Mouse (Mus musculus) liver, adult 2 months (tissue): Measurements from ENCODE around the gene Stbd1. TPM values are rescaled to one million over a fixed set of nuclear protein-coding genes. Genes with fewer than 3 reads are reported as not detected.

Source experiments
- DNase-seq: peaks from one replicate; pipeline ENCODE4 v3.0.0-alpha.2; 2011; ENCODE audit warnings: low read depth, low spot score; ENCODE audit errors: extremely low read depth
- H3K27ac ChIP-seq: fragments of 200-500 bp; replicated peaks from 2 replicates; pipeline ENCODE4 v1.5.1; 2012; ENCODE audit warnings: low read depth, mild to moderate bottlenecking, control low read depth, inconsistent platforms, low read length; ENCODE audit not compliant: insufficient read depth
- H3K27me3 ChIP-seq: fragments of 200-500 bp; 2 replicates; pipeline ENCODE4 v1.6.1; 2012; ENCODE audit warnings: mild to moderate bottlenecking, moderate library complexity, low read length, inconsistent platforms; ENCODE audit not compliant: control insufficient read depth, insufficient read depth
- H3K36me3 ChIP-seq: fragments of 200-500 bp; 2 replicates; pipeline ENCODE4 v1.6.1; 2012; ENCODE audit warnings: low read length, inconsistent platforms; ENCODE audit not compliant: control insufficient read depth, insufficient read depth
- H3K4me1 ChIP-seq: fragments of 200-500 bp; 2 replicates; pipeline ENCODE4 v1.6.1; 2011; ENCODE audit warnings: low read length; ENCODE audit not compliant: control insufficient read depth, insufficient read depth
- H3K4me3 ChIP-seq: fragments of 200-500 bp; 2 replicates; pipeline ENCODE4 v1.5.1; 2011; ENCODE audit warnings: low read depth, mild to moderate bottlenecking, control low read depth, low read length, moderate library complexity; ENCODE audit not compliant: insufficient read depth
- H3K79me2 ChIP-seq: fragments of 200-500 bp; 2 replicates; pipeline ENCODE4 v1.6.1; 2012; ENCODE audit warnings: inconsistent platforms, mild to moderate bottlenecking, low read length, moderate library complexity; ENCODE audit not compliant: control insufficient read depth, insufficient read depth
- H3K9ac ChIP-seq: fragments of 200-500 bp; 2 replicates; pipeline ENCODE4 v1.6.1; 2012; ENCODE audit warnings: low read depth, mild to moderate bottlenecking, control low read depth, inconsistent platforms, low read length
- CTCF ChIP-seq: fragments of 200-500 bp; IDR thresholded peaks from 2 replicates; pipeline ENCODE4 v1.5.1; 2011; ENCODE audit warnings: low read depth, low read length, control low read depth
- POLR2A ChIP-seq: fragments of 200-500 bp; IDR thresholded peaks from 2 replicates; pipeline ENCODE4 v1.6.1; 2011; ENCODE audit warnings: low read length, control low read depth; ENCODE audit not compliant: insufficient read depth; ENCODE audit errors: extremely low read depth
- WGBS: fragments of 180-500 bp; shearing (Covaris S2); methylation state at CpG from one replicate; pipeline ENCODE4 v1.1.7; 2018; 5-methylcytosine and 5-hydroxymethylcytosine counted together
- polyA plus RNA-seq: library from polyadenylated mRNA; depleted of rRNA; stranded (reverse); fragments of >200 nt; gene quantifications from 2 replicates; pipeline ENCODE4 v1.2.3, GENCODE M21; 2012
- total RNA-seq: library from RNA; depleted of rRNA; stranded (reverse); fragments of >200 nt; gene quantifications from 2 replicates; pipeline ENCODE4 v1.2.3, GENCODE M21; 2014

Stbd1 gene
- total and polyA plus RNA-seq, 2 experiments = 17.8 to 48.5 TPM

DNA sequence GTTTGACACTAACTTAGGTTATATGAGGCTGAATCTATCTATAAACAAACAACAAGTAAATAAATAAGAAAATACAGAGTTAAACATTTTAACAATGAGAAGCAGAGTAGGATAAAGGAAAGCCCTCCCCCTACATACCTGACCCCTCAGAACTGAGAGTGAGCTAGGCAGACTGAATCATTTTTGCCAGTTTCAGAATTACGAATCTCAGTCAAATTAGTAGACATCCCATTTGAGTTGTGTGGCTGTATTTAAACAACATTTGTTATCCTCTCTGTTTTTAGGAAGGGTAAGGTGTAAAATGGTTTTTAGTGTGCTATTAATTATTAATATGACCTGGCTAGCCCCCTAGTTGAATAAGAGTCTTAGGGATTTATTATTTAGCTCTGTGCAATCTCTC is 45.3 kb upstream of the Stbd1 start:
- Histone ChIP-seq H3K79me2 (no peaks in the 10 kb centered on the region; the same call in 1 of the 2 replicates), H3K36me3 (no peaks in the 10 kb centered on the region), H3K27me3 (no peaks in the 10 kb centered on the region), H3K9ac (no peak overlapping the region), H3K27ac (no peak overlapping the region), H3K4me1 (no peaks in the 10 kb centered on the region; the same call in 1 of the 2 replicates), H3K4me3 (no peak overlapping the region)
- DNase-seq = no peak
- no peak for TF ChIP-seq CTCF
- WGBS = 92% methylated on average over 1 of the region's 1 CpGs

DNA sequence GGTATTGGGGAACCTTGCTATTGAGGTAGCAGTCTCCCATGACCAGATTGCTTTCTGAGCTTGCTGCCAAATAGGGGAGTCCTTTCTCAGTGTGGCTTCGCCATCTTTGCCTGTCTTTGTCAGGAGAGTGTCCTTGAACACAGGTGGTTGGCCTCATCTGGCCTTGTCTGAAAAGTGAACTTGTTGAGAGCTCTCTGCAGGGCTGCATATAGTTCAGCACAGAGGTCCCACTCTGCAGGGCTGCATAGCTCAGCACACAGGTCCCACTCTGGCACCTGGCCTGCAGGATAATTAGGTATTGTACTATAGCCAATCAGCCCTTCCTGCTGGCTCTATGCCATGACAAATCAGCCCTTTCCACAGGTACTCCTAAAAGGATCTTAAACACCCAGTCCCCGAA is 42.6 kb upstream of the Stbd1 start:
- no peak for DNase-seq
- no peaks in the 10 kb centered on the region for H3K27me3 ChIP-seq

DNA sequence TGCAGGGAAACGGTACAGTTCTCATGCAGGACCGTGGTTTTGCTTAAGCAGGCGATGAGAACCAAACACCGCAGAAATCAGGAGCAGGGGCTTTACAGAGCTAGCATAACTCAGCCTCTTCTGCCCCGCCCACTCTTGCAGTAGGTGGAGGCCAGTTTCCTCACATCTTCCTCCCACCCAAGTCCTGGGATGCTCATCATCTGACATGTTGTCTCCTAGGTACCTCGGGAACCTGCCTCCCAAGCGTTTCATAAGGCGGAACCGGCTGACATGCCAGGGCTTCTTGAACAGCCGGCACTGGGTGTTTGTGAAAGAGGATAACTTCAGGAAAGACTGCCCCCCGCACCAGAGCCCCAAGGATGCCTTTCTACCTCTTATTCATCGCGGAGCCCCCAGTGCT is 40.8 kb upstream of the Stbd1 start:
- Histone ChIP-seq H3K27ac (no peak overlapping the region), H3K27me3 (no peaks in the 10 kb centered on the region), H3K9ac (no peak overlapping the region), H3K36me3 (no peaks in the 10 kb centered on the region), H3K4me1 (no peaks in the 10 kb centered on the region), H3K79me2 (no peaks in the 10 kb centered on the region), H3K4me3 (no peak overlapping the region)
- TF ChIP-seq POLR2A = no peak
- no peak for TF ChIP-seq CTCF
- 86% methylated on average over 13 of the region's 13 CpGs for WGBS
- DNase-seq = no peak

More for the DNA sequence above, 42.6 kb upstream of the Stbd1 start:
- Histone ChIP-seq H3K79me2 (no peaks in the 10 kb centered on the region), H3K4me3 (no peak overlapping the region), H3K27ac (no peak overlapping the region), H3K36me3 (no peaks in the 10 kb centered on the region), H3K9ac (no peak overlapping the region), H3K4me1 (no peaks in the 10 kb centered on the region)
- no peak for TF ChIP-seq POLR2A
- no peak for TF ChIP-seq CTCF
- WGBS = 92% methylated on average over 2 of the region's 2 CpGs

DNA sequence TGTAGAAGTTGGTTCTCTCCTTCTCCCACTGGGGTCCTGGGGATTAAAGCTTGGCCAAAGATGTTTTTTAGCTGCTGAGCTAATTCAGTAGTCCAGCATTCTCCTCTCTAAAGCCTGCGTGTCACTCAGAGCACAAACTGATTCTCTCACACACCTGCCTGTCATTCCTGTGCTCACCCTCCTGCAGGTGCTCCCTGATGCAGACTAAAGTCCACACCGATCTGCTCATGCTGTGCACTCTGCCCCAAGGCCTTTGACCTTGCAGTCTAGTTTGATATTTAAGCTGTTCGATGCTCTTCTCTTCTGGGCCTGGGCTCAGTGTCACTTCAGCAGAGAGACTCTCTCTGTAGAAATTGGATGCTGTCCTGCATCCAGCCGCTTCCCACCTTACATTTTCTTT is 31.6 kb upstream of the Stbd1 start:
- peak overlapping the region; percentile 73 for H3K27ac ChIP-seq
- H3K36me3 ChIP-seq = peaks cover 11% of the 10 kb centered on the region
- WGBS = 23% methylated on average over 4 of the region's 4 CpGs
- H3K27me3 ChIP-seq = no peaks in the 10 kb centered on the region
- H3K9ac ChIP-seq = peak overlapping the region; percentile 72
- peaks cover 7% of the 10 kb centered on the region; the same call in 1 of the 2 replicates for H3K4me1 ChIP-seq
- no peak for TF ChIP-seq CTCF
- 0 out of 2 replicates have a peak, but pooled peaks have one; percentile 28 for TF ChIP-seq POLR2A
- H3K79me2 ChIP-seq = no peaks in the 10 kb centered on the region; the same call in 1 of the 2 replicates
- H3K4me3 ChIP-seq = peak overlapping the region; percentile 49
- DNase-seq = peak; percentile 97

DNA sequence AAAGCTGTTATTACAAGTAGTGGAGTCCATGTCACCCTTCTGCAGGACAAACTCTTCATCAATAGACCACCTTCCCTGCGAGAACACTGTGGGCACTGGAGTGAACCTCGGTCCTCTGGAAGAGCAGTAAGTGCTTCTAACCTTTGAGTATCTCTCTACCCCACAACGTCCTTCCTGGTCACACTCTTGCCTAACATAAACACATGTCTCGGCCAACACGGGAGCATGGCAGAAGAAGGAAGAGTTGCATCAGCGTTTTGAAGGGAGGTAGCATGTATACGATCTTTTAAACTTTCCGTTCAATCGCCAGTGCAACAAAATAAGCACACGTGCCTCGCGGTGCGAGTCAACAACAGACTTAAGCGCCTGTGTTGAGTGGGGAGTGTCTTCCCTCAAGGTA is 23.3 kb upstream of the Stbd1 start:
- Histone ChIP-seq H3K4me1 (peaks cover 2% of the 10 kb centered on the region; the same call in 1 of the 2 replicates), H3K9ac (no peak overlapping the region), H3K36me3 (peaks cover 16% of the 10 kb centered on the region), H3K27me3 (no peaks in the 10 kb centered on the region), H3K79me2 (no peaks in the 10 kb centered on the region), H3K27ac (no peak overlapping the region), H3K4me3 (no peak overlapping the region)
- WGBS = 80% methylated on average over 14 of the region's 14 CpGs
- no peak for TF ChIP-seq POLR2A
- no peak for TF ChIP-seq CTCF
- no peak for DNase-seq

DNA sequence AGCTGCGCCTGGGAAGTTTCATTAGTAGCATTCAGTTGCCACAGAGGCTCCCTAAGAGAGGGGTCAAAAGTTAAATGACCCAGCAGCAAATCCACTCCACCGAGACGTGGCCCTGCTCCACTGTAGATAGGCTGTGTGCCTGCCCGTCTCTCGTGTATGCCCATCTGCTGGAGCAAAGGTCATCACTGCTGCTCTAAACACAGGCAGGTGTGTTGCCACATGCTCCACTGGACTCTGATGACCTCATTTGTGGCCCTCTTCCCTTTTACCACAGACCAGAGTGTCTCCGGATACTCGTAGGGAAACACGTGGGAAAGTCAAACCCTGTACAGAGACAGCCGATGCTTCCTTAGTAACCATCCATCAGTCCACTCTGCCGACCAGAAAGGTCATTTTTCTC is 16.9 kb upstream of the Stbd1 start:
- peak; percentile 99 for DNase-seq
- TF ChIP-seq POLR2A = no peak
- no peak for TF ChIP-seq CTCF

More for the DNA sequence above, 16.9 kb upstream of the Stbd1 start:
- peaks cover 5% of the 10 kb centered on the region for H3K36me3 ChIP-seq
- 16% methylated on average over 10 of the region's 10 CpGs for WGBS
- H3K9ac ChIP-seq = no peak overlapping the region
- H3K4me3 ChIP-seq = no peak overlapping the region
- H3K79me2 ChIP-seq = no peaks in the 10 kb centered on the region
- H3K27me3 ChIP-seq = no peaks in the 10 kb centered on the region
- peak overlapping the region; percentile 62 for H3K27ac ChIP-seq
- peaks cover 11% of the 10 kb centered on the region for H3K4me1 ChIP-seq
